Mouse (Mus musculus): Measurements from ENCODE around the gene B4galnt2. TPM values are rescaled to one million over a fixed set of nuclear protein-coding genes. Genes with fewer than 3 reads are reported as not detected.
"Not testable (repeated sequence)": the region's sequence is repeated elsewhere in the genome, so short reads cannot be mapped to it uniquely, and the experiment has no call there.

B4galnt2 gene
- polyA plus RNA-seq, 1 experiment = 0.15 TPM

- Histone ChIP-seq H3K4me1 (no peaks in the 10 kb centered on the region), H3K9me3 (peaks cover 21% of the 10 kb centered on the region), H3K36me3 (replicated peaks; ENCODE audit: low read length) (no peaks in the 10 kb centered on the region), H3K27me3 (replicated peaks) (peaks cover 26% of the 10 kb centered on the region), H3K4me3 (replicated peaks) (no peak overlapping the region)
- no peak for TF ChIP-seq GATA1 (IDR thresholded peaks at IDR 0.05; ENCODE audit: borderline replicate concordance, low read length)
- no peak for TF ChIP-seq FLI1 (IDR thresholded peaks at IDR 0.05; ENCODE audit: low read length)
These were observed 11.7 kb upstream of the B4galnt2 start for GRCm38 (mm10) chr11:95926398-95926797.

DNA sequence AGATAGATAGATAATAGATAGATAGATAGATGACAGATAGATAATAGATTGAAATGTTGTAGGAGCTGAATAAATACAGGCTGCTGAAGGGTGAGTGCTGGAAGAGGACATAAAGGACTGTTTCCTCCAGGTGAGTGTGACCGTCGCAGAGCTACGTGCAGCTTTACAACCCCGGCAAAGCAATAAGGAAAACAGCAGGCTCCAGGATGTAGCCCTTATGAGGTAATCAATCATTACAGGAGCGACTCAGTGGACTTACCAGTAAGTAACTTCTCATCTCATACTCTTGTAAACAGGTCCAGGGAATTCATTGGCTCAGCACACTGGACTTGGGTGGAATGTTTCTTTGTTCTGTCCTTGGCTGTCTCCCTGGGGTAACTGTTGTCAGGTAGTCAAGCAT, 11.3 kb upstream of the B4galnt2 start:
- H3K9me3 ChIP-seq = peaks cover 21% of the 10 kb centered on the region
- no peaks in the 10 kb centered on the region for H3K36me3 ChIP-seq (replicated peaks; ENCODE audit: low read length)
- no peak overlapping the region for H3K4me3 ChIP-seq (replicated peaks)
- H3K4me1 ChIP-seq = no peaks in the 10 kb centered on the region
- TF ChIP-seq FLI1 (IDR thresholded peaks at IDR 0.05; ENCODE audit: low read length) = no peak
- TF ChIP-seq GATA1 (IDR thresholded peaks at IDR 0.05; ENCODE audit: borderline replicate concordance, low read length) = no peak
- H3K27me3 ChIP-seq (replicated peaks) = peaks cover 28% of the 10 kb centered on the region

- Histone ChIP-seq H3K9me3 (peaks cover 21% of the 10 kb centered on the region), H3K4me3 (replicated peaks) (no peak overlapping the region), H3K27me3 (replicated peaks) (peaks cover 43% of the 10 kb centered on the region), H3K36me3 (replicated peaks; ENCODE audit: low read length) (no peaks in the 10 kb centered on the region), H3K4me1 (no peaks in the 10 kb centered on the region)
- no peak for TF ChIP-seq FLI1 (IDR thresholded peaks at IDR 0.05; ENCODE audit: low read length)
- no peak for TF ChIP-seq GATA1 (IDR thresholded peaks at IDR 0.05; ENCODE audit: borderline replicate concordance, low read length)
These were observed 9.5 kb upstream of the B4galnt2 start for GRCm38 (mm10) chr11:95924215-95924614.

GRCm38 (mm10) chr11:95923477-95923876, 8.8 kb upstream of the B4galnt2 start:
- H3K4me1 ChIP-seq; H3K36me3 ChIP-seq (replicated peaks; ENCODE audit: low read length); H3K4me3 ChIP-seq (replicated peaks): not testable (repeated sequence)
- H3K27me3 ChIP-seq (replicated peaks) = peaks cover 48% of the 10 kb centered on the region
- H3K9me3 ChIP-seq = peaks cover 21% of the 10 kb centered on the region

- Histone ChIP-seq H3K4me1 (peaks cover under 1% of the 10 kb centered on the region), H3K4me3 (replicated peaks) (no peak overlapping the region), H3K36me3 (replicated peaks; ENCODE audit: low read length) (no peaks in the 10 kb centered on the region), H3K9me3 (peaks cover 11% of the 10 kb centered on the region), H3K27me3 (replicated peaks) (peaks cover 52% of the 10 kb centered on the region)
- TF ChIP-seq FLI1 (IDR thresholded peaks at IDR 0.05; ENCODE audit: low read length) (no peak), GATA1 (IDR thresholded peaks at IDR 0.05; ENCODE audit: borderline replicate concordance, low read length) (no peak)
These were observed 7.4 kb upstream of the B4galnt2 start for GRCm38 (mm10) chr11:95921991-95922621.

DNA sequence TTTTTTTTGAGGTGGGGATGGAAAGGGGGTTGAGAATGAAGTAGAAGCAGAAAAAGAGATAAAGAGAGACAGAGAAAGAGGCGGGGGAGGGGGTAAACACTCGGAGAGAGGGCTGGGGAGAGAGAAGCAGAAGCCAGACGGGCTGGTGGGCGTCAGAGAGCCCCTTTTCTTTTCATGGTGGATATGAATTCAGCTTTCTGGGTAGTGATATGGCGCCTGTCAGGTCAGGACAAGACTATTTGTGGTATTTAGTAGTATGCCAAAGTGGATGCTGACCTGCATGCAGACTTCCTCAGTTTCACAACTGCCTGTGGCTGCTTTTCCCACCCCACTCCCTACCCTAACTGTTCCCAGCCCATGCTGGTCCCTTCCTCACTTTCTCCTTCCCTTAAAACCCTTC, 1.7 kb upstream of the B4galnt2 start:
- TF ChIP-seq GATA1 (IDR thresholded peaks at IDR 0.05; ENCODE audit: borderline replicate concordance, low read length) (no peak), FLI1 (IDR thresholded peaks at IDR 0.05; ENCODE audit: low read length) (no peak)
- H3K4me3 ChIP-seq (replicated peaks) = peak overlapping the region; percentile 72
- no peaks in the 10 kb centered on the region for H3K36me3 ChIP-seq (replicated peaks; ENCODE audit: low read length)
- peaks cover 76% of the 10 kb centered on the region for H3K27me3 ChIP-seq (replicated peaks)
- H3K9me3 ChIP-seq = no peaks in the 10 kb centered on the region
- peaks cover 42% of the 10 kb centered on the region for H3K4me1 ChIP-seq

- H3K27me3 ChIP-seq (replicated peaks) = peaks cover 71% of the 10 kb centered on the region
- H3K4me1 ChIP-seq = peaks cover 54% of the 10 kb centered on the region
- no peak for TF ChIP-seq FLI1 (IDR thresholded peaks at IDR 0.05; ENCODE audit: low read length)
- no peak for TF ChIP-seq GATA1 (IDR thresholded peaks at IDR 0.05; ENCODE audit: borderline replicate concordance, low read length)
- no peaks in the 10 kb centered on the region for H3K9me3 ChIP-seq
- no peaks in the 10 kb centered on the region for H3K36me3 ChIP-seq (replicated peaks; ENCODE audit: low read length)
- H3K4me3 ChIP-seq (replicated peaks) = peak overlapping the region; percentile 91
These were observed 467 bp upstream of the B4galnt2 start for GRCm38 (mm10) chr11:95915006-95915710.

- Histone ChIP-seq H3K4me1 (peaks cover 54% of the 10 kb centered on the region), H3K27me3 (replicated peaks) (peaks cover 66% of the 10 kb centered on the region), H3K36me3 (replicated peaks; ENCODE audit: low read length) (no peaks in the 10 kb centered on the region), H3K9me3 (no peaks in the 10 kb centered on the region), H3K4me3 (replicated peaks) (peak overlapping the region; percentile 91)
- TF ChIP-seq GATA1 (IDR thresholded peaks at IDR 0.05; ENCODE audit: borderline replicate concordance, low read length) = no peak
- no peak for TF ChIP-seq FLI1 (IDR thresholded peaks at IDR 0.05; ENCODE audit: low read length)
These were observed 628 bp downstream of the B4galnt2 start for GRCm38 (mm10) chr11:95913959-95914566.

DNA sequence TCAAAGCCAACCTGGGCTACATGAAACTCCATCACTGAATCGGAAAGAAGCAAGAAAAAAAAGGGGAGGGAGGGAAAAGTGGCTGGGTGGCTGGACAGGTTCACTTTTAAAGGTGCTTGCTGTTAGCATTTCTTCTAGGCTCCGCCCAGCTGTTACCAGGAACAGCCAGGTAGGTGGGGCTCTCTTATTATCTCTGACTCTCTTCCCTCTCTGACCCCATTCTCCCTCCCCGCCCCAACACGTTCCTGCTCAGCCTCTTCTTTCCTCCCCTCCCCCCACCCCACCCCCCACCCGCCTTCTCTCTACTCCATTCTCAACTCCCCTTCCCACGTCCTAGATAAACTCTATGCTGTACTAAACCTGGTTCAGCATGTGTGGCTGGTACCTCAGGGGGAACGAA, 3.1 kb downstream of the B4galnt2 start:
- Histone ChIP-seq H3K27me3 (replicated peaks) (peaks cover 48% of the 10 kb centered on the region), H3K36me3 (replicated peaks; ENCODE audit: low read length) (no peaks in the 10 kb centered on the region), H3K9me3 (no peaks in the 10 kb centered on the region), H3K4me1 (peaks cover 66% of the 10 kb centered on the region), H3K4me3 (replicated peaks) (no peak overlapping the region)
- TF ChIP-seq GATA1 (IDR thresholded peaks at IDR 0.05; ENCODE audit: borderline replicate concordance, low read length) (no peak), FLI1 (IDR thresholded peaks at IDR 0.05; ENCODE audit: low read length) (no peak)

Measured in megakaryocyte, embryonic 14.5 days (primary cell).